Mouse (Mus musculus) neural tube, postnatal 0 days (tissue): Measurements from ENCODE around the gene Parp1. TPM values are rescaled to one million over a fixed set of nuclear protein-coding genes. Genes with fewer than 3 reads are reported as not detected.

Experiments
- microRNA-seq: library from miRNA; unstranded; fragments of <30 nt; microRNA quantifications from one replicate; pipeline ENCODE4, GENCODE M21; 2016
- polyA plus RNA-seq: library from polyadenylated mRNA; unstranded; fragments of >200 nt; fragmentation: Nextera tagmentation; extraction: Ambion mirVana; gene quantifications from 2 replicates; pipeline ENCODE4 v1.2.1, GENCODE M21; 2015

Parp1 gene
- 51.4 and 55.0 TPM in 2 replicates for polyA plus RNA-seq

DNA sequence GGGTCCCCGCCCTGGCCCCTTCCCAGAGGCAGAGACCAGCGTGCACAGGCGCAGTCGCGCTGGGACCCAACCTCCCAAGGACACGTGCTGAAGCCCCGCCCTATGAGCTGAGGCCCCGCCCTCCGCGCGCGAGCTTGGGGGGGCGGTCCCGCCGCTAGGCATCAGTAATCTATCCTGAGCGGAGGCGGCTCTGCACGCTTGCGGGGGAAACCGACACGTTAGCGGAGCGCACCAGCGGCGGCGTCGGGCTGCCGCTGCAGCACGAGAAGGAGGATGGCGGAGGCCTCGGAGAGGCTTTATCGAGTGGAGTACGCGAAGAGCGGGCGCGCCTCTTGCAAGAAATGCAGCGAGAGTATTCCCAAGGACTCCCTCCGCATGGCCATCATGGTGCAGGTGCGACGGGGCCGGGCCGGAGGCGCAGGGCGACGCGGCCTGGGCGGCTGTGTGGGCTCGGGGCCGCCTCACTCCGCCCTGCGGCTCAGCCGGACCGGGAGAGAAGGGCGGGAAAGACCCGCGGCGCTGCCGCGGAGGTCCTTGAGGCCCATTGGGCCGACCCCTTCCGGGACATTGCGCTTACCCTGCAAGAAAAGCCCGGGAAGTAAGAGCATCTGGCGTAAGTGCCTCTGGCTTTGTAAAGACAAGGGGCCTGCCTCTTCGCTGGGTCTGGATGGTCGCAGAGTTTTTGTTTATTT lies at the start of gene Parp1:
Parp1 (plus strand) TSS at position 164 of the 692 bp plus-strand sequence.

DNA sequence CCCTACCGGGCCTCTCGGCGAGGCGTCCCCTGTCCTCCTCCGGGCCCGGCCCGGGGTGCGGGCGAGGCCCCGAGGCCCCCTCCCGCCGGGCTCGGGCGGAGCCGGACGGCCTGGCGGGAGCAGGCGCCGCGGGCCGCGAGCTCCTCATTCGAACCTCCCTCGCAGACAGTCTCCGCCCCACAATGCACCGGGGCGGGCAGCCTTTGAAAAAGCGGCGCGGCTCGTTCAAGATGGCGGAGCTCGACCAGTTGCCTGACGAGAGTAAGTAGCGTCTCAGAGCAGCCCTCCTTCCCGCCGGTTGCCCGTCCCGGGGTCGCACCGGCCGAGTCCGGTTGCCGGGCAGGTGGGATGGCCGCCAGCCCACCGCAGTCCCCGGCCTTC lies 72.4 kb downstream of the Parp1 start, which contains the start of gene Lin9:
Lin9 (plus strand) TSS at position 14 of the 381 bp plus-strand sequence.

Small RNA genes within 50 kb of the gene (microRNA-seq; reads per million reads assigned to microRNA genes)
- gene Mir6904: not detected

Other genes with a start within 250 kb of the Parp1 start
- gene Itpkb, start 238.4 kb upstream of the Parp1 start, polyA plus RNA-seq: 6.6 and 6.8 TPM in 2 replicates
- 38.6 and 43.0 TPM in 2 replicates for gene Stum, start 85.4 kb upstream of the Parp1 start, polyA plus RNA-seq
- 3.6 and 4.2 TPM in 2 replicates for gene Lin9, start 72.2 kb downstream of the Parp1 start, polyA plus RNA-seq
- gene Mixl1, start 128.1 kb downstream of the Parp1 start, polyA plus RNA-seq: not detected in 2 replicates
- gene Acbd3, start 157.1 kb downstream of the Parp1 start, polyA plus RNA-seq: 20.6 and 21.7 TPM in 2 replicates
- gene H3f3a, start 245.0 kb downstream of the Parp1 start, polyA plus RNA-seq: 1,707 and 1,709 TPM in 2 replicates